Mouse (Mus musculus): Measurements from ENCODE around the gene 1110004F10Rik. TPM values are rescaled to one million over a fixed set of nuclear protein-coding genes. Genes with fewer than 3 reads are reported as not detected.
A peak's percentile ranks its signal among the peaks of the same experiment; 100 is the strongest.

The 1110004F10Rik gene
- total RNA-seq, 2 experiments from 2014 or later: 94.8 to 103 TPM

GRCm38 (mm10) chr7:116129374-116129773, 90.2 kb downstream of the 1110004F10Rik start:
- intact Hi-C loops (cut with DNase I): no loop called here
- no peak for DNase-seq (ENCODE audit: low spot score in 2 of 2)

GRCm38 (mm10) chr7:116131390-116131789, 92.2 kb downstream of the 1110004F10Rik start:
- DNase-seq (ENCODE audit: low spot score in 2 of 2): no peak
- intact Hi-C loops (cut with DNase I): loop anchor here (10.0 kb wide), 1 partner anchor 193 kb away; no protein-coding TSS in a partner anchor

- intact Hi-C loops (cut with DNase I): loop anchor here (10.0 kb wide), 1 partner anchor 193 kb away; no protein-coding TSS in a partner anchor
- DNase-seq (ENCODE audit: low spot score in 2 of 2): peak; percentile 64 to 78
Observed at GRCm38 (mm10) chr7:116132078-116132477, 92.9 kb downstream of the 1110004F10Rik start.

- DNase-seq (ENCODE audit: low spot score in 2 of 2): peak; percentile 16 to 34
- intact Hi-C loops (cut with DNase I): loop anchor here (10.0 kb wide), 1 partner anchor 190 kb away; no protein-coding TSS in a partner anchor
Observed at GRCm38 (mm10) chr7:116134413-116135292, 95.5 kb downstream of the 1110004F10Rik start.

GRCm38 (mm10) chr7:116137149-116137548, 98.0 kb downstream of the 1110004F10Rik start:
- intact Hi-C loops (cut with DNase I): loop anchor here (10.0 kb wide), 1 partner anchor 188 kb away; no protein-coding TSS in a partner anchor
- DNase-seq (ENCODE audit: low spot score in 2 of 2): no peak

GRCm38 (mm10) chr7:116137671-116138070, 98.5 kb downstream of the 1110004F10Rik start:
- intact Hi-C loops (cut with DNase I): loop anchor here (10.0 kb wide), 1 partner anchor 187 kb away; no protein-coding TSS in a partner anchor
- DNase-seq (ENCODE audit: low spot score in 2 of 2): no peak

- no peak for DNase-seq (ENCODE audit: low spot score in 2 of 2)
- intact Hi-C loops (cut with DNase I): no loop called here
Observed at GRCm38 (mm10) chr7:116145030-116145429, 105.8 kb downstream of the 1110004F10Rik start.

GRCm38 (mm10) chr7:116147114-116147513, 107.9 kb downstream of the 1110004F10Rik start:
- intact Hi-C loops (cut with DNase I): no loop called here
- no peak for DNase-seq (ENCODE audit: low spot score in 2 of 2)

GRCm38 (mm10) chr7:116149568-116149967, 110.4 kb downstream of the 1110004F10Rik start:
- intact Hi-C loops (cut with DNase I): no loop called here
- no peak for DNase-seq (ENCODE audit: low spot score in 2 of 2)

GRCm38 (mm10) chr7:116153781-116154368, 114.7 kb downstream of the 1110004F10Rik start:
- intact Hi-C loops (cut with DNase I): no loop called here
- DNase-seq (ENCODE audit: low spot score in 2 of 2): no peak

Other genes starting within 250 kb of the 1110004F10Rik start
- 10 to 100 TPM; 25.8 to 32.7 TPM for gene Sox6, start 601 bp upstream of the 1110004F10Rik start, total RNA-seq (2021)
- gene Gm4353, start 45.2 kb downstream of the 1110004F10Rik start, total RNA-seq (2021): 1 to 10 TPM; 2.6 to 4.7 TPM

All from left cerebral cortex, postnatal 36 days (tissue).